Mouse (Mus musculus): ENCODE measurements around the gene Trip10.

DNA sequence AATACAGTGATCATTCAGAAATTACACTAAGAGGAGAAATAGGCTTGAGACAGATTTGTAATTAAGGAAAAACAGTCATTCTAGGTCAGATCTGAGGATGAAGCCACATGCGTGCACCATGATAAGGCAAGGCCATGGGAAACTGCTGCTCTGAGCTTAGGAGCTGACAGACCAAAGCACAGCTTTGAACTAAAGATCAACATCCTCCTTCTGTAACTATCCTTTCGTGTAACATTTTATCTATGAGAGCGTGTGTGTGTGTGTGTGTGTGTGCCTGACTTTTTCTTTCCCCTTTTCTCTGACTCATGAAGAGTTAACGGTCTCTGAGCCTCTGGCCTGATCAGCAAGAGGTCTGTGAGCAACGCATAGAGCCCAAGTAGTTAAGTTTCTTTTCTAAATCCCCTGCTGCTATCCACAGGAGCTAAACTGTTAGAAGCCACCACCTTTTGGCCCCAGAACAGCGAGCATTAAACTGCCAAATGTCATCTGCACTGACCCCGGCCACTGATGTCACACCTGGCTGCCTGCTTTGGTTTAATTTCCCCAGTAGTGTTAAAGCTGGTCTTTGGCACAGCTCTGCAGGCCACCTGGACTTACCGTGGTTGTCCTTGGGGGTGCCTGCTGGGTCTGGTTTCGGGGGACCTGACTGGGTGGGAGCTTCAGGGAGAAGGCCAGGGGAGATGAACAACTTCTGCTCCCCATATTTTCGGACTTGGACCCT, 5.4 kb upstream of the Trip10 start:
- TF ChIP-seq GATA1 (IDR thresholded peaks at IDR 0.05; ENCODE audit: low read length) (no peak), TAL1 (IDR thresholded peaks at IDR 0.05; ENCODE audit: low read length) (no peak)

Measured in erythroblast, embryonic 14.5 days (primary cell).